31 mouse cellular contexts compared by ENCODE assay signal in the genomic region with DNA sequence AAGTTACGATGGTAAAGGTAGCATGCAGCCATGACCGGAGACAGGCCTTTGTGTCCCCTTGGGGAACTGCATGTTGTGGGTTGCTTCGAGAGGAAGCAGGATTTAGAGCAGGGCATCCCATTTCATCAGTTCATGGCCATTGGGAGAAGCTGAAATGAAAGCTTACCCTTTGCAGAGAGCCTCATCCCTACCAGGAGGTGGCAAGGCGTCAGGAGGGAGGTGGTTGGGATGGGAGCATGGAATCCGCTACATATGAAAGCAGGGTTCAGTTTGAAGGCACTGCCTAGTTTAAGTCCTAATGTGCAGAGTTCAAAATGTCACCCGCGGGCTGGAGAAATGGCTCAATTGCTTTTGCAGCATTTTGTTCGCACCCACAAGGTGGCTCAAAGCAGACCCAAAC. TPM values are rescaled to one million over a fixed set of nuclear protein-coding genes. Genes with fewer than 3 reads are reported as not detected.
"Had no signal": no experiment of that assay in that cellular context is flagged by ENCODE, and none has a peak within 500 bp of the region (broad histone marks: within the 10 kb centered on the region; RNA-seq: fewer than 3 reads in every experiment).

No protein-coding gene starts in this region.

- H3K4me1 ChIP-seq: limb, embryonic 13.5 days; liver, embryonic 13.5 days; liver, embryonic 15.5 days; megakaryocyte, embryonic 14.5 days; midbrain, embryonic 12.5 days had no signal

- H3K4me2 ChIP-seq: limb, embryonic 12.5 days; limb, embryonic 13.5 days; limb, embryonic 15.5 days; liver, embryonic 11.5 days; liver, embryonic 12.5 days; liver, embryonic 13.5 days; liver, embryonic 15.5 days; lung, embryonic 14.5 days; lung, embryonic 15.5 days; midbrain, embryonic 11.5 days; midbrain, embryonic 12.5 days; midbrain, embryonic 13.5 days; midbrain, embryonic 15.5 days had no signal

- H3K4me3 ChIP-seq: left cerebral cortex, adult 2 months; limb, embryonic 12.5 days; limb, embryonic 13.5 days; limb, embryonic 15.5 days; liver, embryonic 12.5 days; liver, embryonic 13.5 days; liver, embryonic 15.5 days; lung, embryonic 15.5 days; megakaryocyte, embryonic 14.5 days; midbrain, embryonic 10.5 days; midbrain, embryonic 12.5 days; midbrain, embryonic 13.5 days; midbrain, embryonic 15.5 days had no signal

- H3K27me3 ChIP-seq: limb, embryonic 12.5 days; limb, embryonic 13.5 days; limb, embryonic 15.5 days; liver, embryonic 12.5 days; liver, embryonic 13.5 days; liver, embryonic 15.5 days; lung, embryonic 15.5 days; megakaryocyte, embryonic 14.5 days; midbrain, embryonic 12.5 days; midbrain, embryonic 13.5 days; midbrain, embryonic 15.5 days had no signal

- H3K27ac ChIP-seq: left cerebral cortex, adult 2 months; limb, embryonic 12.5 days; limb, embryonic 13.5 days; limb, embryonic 15.5 days; liver, embryonic 12.5 days; liver, embryonic 13.5 days; liver, embryonic 14.5 days; liver, embryonic 15.5 days; lung, embryonic 15.5 days; macrophage; midbrain, embryonic 10.5 days; midbrain, embryonic 12.5 days; midbrain, embryonic 15.5 days had no signal

- H3K36me3 ChIP-seq: liver, embryonic 12.5 days; liver, embryonic 13.5 days; liver, embryonic 15.5 days had no signal

- H3K9ac ChIP-seq: limb, embryonic 12.5 days; limb, embryonic 13.5 days; limb, embryonic 15.5 days; liver, embryonic 12.5 days; liver, embryonic 13.5 days; liver, embryonic 14.5 days; liver, embryonic 15.5 days; liver, postnatal 0 days; lung, embryonic 14.5 days; lung, embryonic 15.5 days; midbrain, embryonic 12.5 days; midbrain, embryonic 13.5 days; midbrain, embryonic 15.5 days had no signal

- ATAC-seq: liver, embryonic 12.5 days; liver, postnatal 0 days; lung, postnatal 0 days; midbrain, embryonic 15.5 days; midbrain, embryonic 16.5 days had no signal

- DNase-seq: left cerebral cortex, postnatal 4 days; liver; liver, embryonic 13.5 days; liver, postnatal 0 days; lung, adult 18-20 months; lung, adult 2 months; lung, embryonic 14.5 days; lung, postnatal 10 days; lung, postnatal 14 days; lung, postnatal 36 days; lung, postnatal 4 days; midbrain, embryonic 14.5 days had no signal

- H3K9me3 ChIP-seq: limb, embryonic 12.5 days; limb, embryonic 15.5 days; liver, embryonic 12.5 days; liver, embryonic 13.5 days; liver, embryonic 15.5 days; lung, embryonic 15.5 days; midbrain, embryonic 10.5 days; midbrain, embryonic 12.5 days; midbrain, embryonic 13.5 days; midbrain, embryonic 15.5 days had no signal

RNA-seq across cellular contexts. Expression of a gene that starts 14.0 kb away (rescaled TPM):
- polyA plus RNA-seq: liver, adult 2 months; macrophage had no signal
